Mouse (Mus musculus) stomach, postnatal 0 days (tissue): ENCODE results near the gene Snap25.

ENCODE experiments used
- CTCF ChIP-seq: IDR thresholded peaks from 2 replicates; pipeline ENCODE4 v1.5.1; 2016; ENCODE audit warnings: antibody characterized with exemption, low read depth, mild to moderate bottlenecking, moderate library complexity
- EP300 ChIP-seq: optimal IDR thresholded peaks from 2 replicates; pipeline ENCODE3; 2016; ENCODE audit warnings: antibody characterized with exemption

DNA sequence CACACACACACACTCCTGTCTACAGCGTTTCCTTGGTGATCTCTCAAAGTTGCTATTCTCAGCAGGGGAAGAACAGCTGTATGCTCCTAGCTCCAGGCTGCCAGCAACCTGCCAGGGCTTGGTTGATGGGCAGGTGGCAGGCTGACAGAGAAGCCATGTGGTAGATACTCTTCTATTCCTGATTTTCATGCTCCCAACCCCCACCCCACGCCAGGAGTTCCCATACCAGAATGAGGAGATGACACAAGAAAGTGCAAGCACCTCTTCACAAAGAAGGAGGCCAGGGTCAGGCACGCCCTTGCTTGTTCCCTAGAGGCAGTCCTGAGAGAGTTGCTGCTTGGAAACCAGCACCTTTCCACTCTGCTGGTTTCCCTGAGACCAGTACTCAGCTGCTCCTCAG is 40.4 kb downstream of the Snap25 start:
- no peak for TF ChIP-seq CTCF
- TF ChIP-seq EP300: no peak
